Mouse (Mus musculus) intestine, postnatal 0 days (tissue): Measurements from ENCODE around the gene Npnt. TPM values are rescaled to one million over a fixed set of nuclear protein-coding genes. Genes with fewer than 3 reads are reported as not detected.

ENCODE experiments used
- ATAC-seq: fragments of 200-750 bp; cut with Nextera tagmentation; 2 replicates; pipeline ENCODE4 v1.8.0; 2017; ENCODE audit warnings: mild to moderate bottlenecking, moderate TSS enrichment, moderate library complexity
- H3K27ac ChIP-seq: fragments of 300-500 bp; sonication (generic); 2 replicates; pipeline ENCODE4 v1.5.1; 2014; ENCODE audit warnings: mild to moderate bottlenecking, low read depth, low read length, moderate library complexity
- H3K27me3 ChIP-seq: fragments of 300-500 bp; sonication (generic); replicated peaks from 2 replicates; pipeline ENCODE4 v1.6.1; 2014; ENCODE audit warnings: low read length, mixed read lengths; ENCODE audit not compliant: control insufficient read depth, insufficient read depth
- H3K36me3 ChIP-seq: fragments of 300-500 bp; sonication (generic); 2 replicates; pipeline ENCODE4 v1.6.1; 2014; ENCODE audit warnings: mild to moderate bottlenecking, moderate library complexity; ENCODE audit not compliant: control insufficient read depth, insufficient read depth
- H3K4me1 ChIP-seq: fragments of 300-500 bp; sonication (generic); replicated peaks from 2 replicates; pipeline ENCODE4 v1.6.1; 2014; ENCODE audit warnings: antibody characterized with exemption, low read length, mixed read lengths; ENCODE audit not compliant: control insufficient read depth, insufficient read depth
- H3K4me2 ChIP-seq: fragments of 300-500 bp; sonication (generic); replicated peaks from 2 replicates; pipeline ENCODE4 v1.6.1; 2014; ENCODE audit warnings: low read depth, mild to moderate bottlenecking, moderate library complexity
- H3K4me3 ChIP-seq: fragments of 300-500 bp; sonication (generic); 2 replicates; pipeline ENCODE4 v1.5.1; 2014; ENCODE audit warnings: low read depth, low read length
- H3K9ac ChIP-seq: fragments of 300-500 bp; sonication (generic); 2 replicates; pipeline ENCODE4 v1.6.1; 2014; ENCODE audit warnings: mild to moderate bottlenecking, low read depth, low read length
- H3K9me3 ChIP-seq: fragments of 300-500 bp; sonication (generic); 2 replicates; pipeline ENCODE4 v1.6.1; 2016; ENCODE audit warnings: mixed run types; ENCODE audit not compliant: control insufficient read depth
- CTCF ChIP-seq: sonication (generic); IDR thresholded peaks from 2 replicates; pipeline ENCODE4 v1.5.1; 2016; ENCODE audit warnings: low read depth, mild to moderate bottlenecking, control low read depth, antibody characterized with exemption, moderate library complexity
- WGBS: fragments of 180-500 bp; shearing (Covaris S2); extraction: QIAGEN DNeasy Blood & Tissue Kit; methylation state at CpG from one replicate; pipeline ENCODE4 v1.1.7; 2014; 5-methylcytosine and 5-hydroxymethylcytosine counted together
- polyA plus RNA-seq: library from polyadenylated mRNA; unstranded; fragments of >200 nt; fragmentation: Nextera tagmentation; extraction: Ambion mirVana; gene quantifications from 2 replicates; pipeline ENCODE4 v1.2.1, GENCODE M21; 2015

Gene Npnt
- polyA plus RNA-seq, 1 experiment from 2014 or later = 38.7 TPM

GRCm38 (mm10) chr3:132887074-132887848 lies 62.8 kb downstream of the Npnt start:
- Histone ChIP-seq H3K27ac (no peak overlapping the region), H3K4me1 (no peaks in the 10 kb centered on the region), H3K9me3 (no peaks in the 10 kb centered on the region), H3K4me2 (no peak overlapping the region), H3K27me3 (no peaks in the 10 kb centered on the region), H3K4me3 (no peak overlapping the region), H3K9ac (no peak overlapping the region), H3K36me3 (no peaks in the 10 kb centered on the region)
- ATAC-seq = no peak
- 80% methylated on average over 16 of the region's 16 CpGs for WGBS
- TF ChIP-seq CTCF = no peak

GRCm38 (mm10) chr3:132886419-132887050 lies 63.6 kb downstream of the Npnt start:
- no peak for TF ChIP-seq CTCF
- 83% methylated on average over 6 of the region's 6 CpGs for WGBS
- H3K27me3 ChIP-seq = no peaks in the 10 kb centered on the region
- no peak overlapping the region for H3K4me2 ChIP-seq
- no peak for ATAC-seq
- no peaks in the 10 kb centered on the region for H3K36me3 ChIP-seq
- H3K4me1 ChIP-seq = no peaks in the 10 kb centered on the region
- no peak overlapping the region for H3K9ac ChIP-seq
- no peak overlapping the region for H3K27ac ChIP-seq
- H3K9me3 ChIP-seq = no peaks in the 10 kb centered on the region
- no peak overlapping the region for H3K4me3 ChIP-seq

GRCm38 (mm10) chr3:132884459-132884858 lies 65.6 kb downstream of the Npnt start:
- Histone ChIP-seq H3K4me2 (no peak overlapping the region), H3K27me3 (no peaks in the 10 kb centered on the region), H3K36me3 (no peaks in the 10 kb centered on the region), H3K9me3 (no peaks in the 10 kb centered on the region), H3K4me1 (no peaks in the 10 kb centered on the region; the same call in 1 of the 2 replicates), H3K9ac (no peak overlapping the region), H3K4me3 (no peak overlapping the region), H3K27ac (no peak overlapping the region)
- ATAC-seq = no peak
- 88% methylated on average over 10 of the region's 10 CpGs for whole genome bisulfite sequencing
- TF ChIP-seq CTCF = no peak

GRCm38 (mm10) chr3:132883256-132883655 lies 66.8 kb downstream of the Npnt start:
- TF ChIP-seq CTCF = no peak
- ATAC-seq = no peak
- no peaks in the 10 kb centered on the region; the same call in 1 of the 2 replicates for H3K4me1 ChIP-seq
- no peak overlapping the region for H3K4me2 ChIP-seq
- no peak overlapping the region for H3K27ac ChIP-seq
- WGBS = 74% methylated on average over 9 of the region's 9 CpGs
- H3K9ac ChIP-seq = no peak overlapping the region
- H3K27me3 ChIP-seq = no peaks in the 10 kb centered on the region
- no peaks in the 10 kb centered on the region for H3K9me3 ChIP-seq
- H3K36me3 ChIP-seq = no peaks in the 10 kb centered on the region
- H3K4me3 ChIP-seq = no peak overlapping the region

GRCm38 (mm10) chr3:132880826-132881225 lies 69.3 kb downstream of the Npnt start:
- H3K36me3 ChIP-seq = no peaks in the 10 kb centered on the region
- H3K4me2 ChIP-seq = no peak overlapping the region
- H3K27ac ChIP-seq = no peak overlapping the region
- no peaks in the 10 kb centered on the region for H3K27me3 ChIP-seq
- ATAC-seq = no peak
- WGBS = 77% methylated on average over 9 of the region's 9 CpGs
- no peaks in the 10 kb centered on the region; the same call in 1 of the 2 replicates for H3K4me1 ChIP-seq
- no peak for TF ChIP-seq CTCF
- no peaks in the 10 kb centered on the region for H3K9me3 ChIP-seq
- no peak overlapping the region for H3K4me3 ChIP-seq
- no peak overlapping the region for H3K9ac ChIP-seq

- no peaks in the 10 kb centered on the region for H3K9me3 ChIP-seq
- H3K27me3 ChIP-seq = no peaks in the 10 kb centered on the region
- H3K9ac ChIP-seq = no peak overlapping the region
- H3K36me3 ChIP-seq = no peaks in the 10 kb centered on the region
- no peak for ATAC-seq
- H3K27ac ChIP-seq = no peak overlapping the region
- H3K4me3 ChIP-seq = no peak overlapping the region
- no peaks in the 10 kb centered on the region; the same call in 1 of the 2 replicates for H3K4me1 ChIP-seq
- no peak for TF ChIP-seq CTCF
- no peak overlapping the region for H3K4me2 ChIP-seq
- 84% methylated on average over 3 of the region's 3 CpGs for WGBS
These were observed 69.7 kb downstream of the Npnt start for GRCm38 (mm10) chr3:132880361-132880760.
